Mouse (Mus musculus) activated CD4-positive, CD25-positive, alpha-beta regulatory T cell, adult 4 months (primary cell): ENCODE data around the gene Adgrg5. TPM values are rescaled to one million over a fixed set of nuclear protein-coding genes. Genes with fewer than 3 reads are reported as not detected.
A peak's percentile ranks its signal among the peaks of the same experiment; 100 is the strongest.

ENCODE experiments used
- ATAC-seq: one replicate; pipeline ENCODE4 v1.8.0; 2017
- polyA plus RNA-seq, 2 experiments: library from polyadenylated mRNA; unstranded; fragments of 100-300 nt; shearing (Covaris generic); gene quantifications; one replicate each; pipeline ENCODE4 v1.2.1; 2017

Gene Adgrg5
- polyA plus RNA-seq, 2 experiments from 2014 or later = 1.3 to 1.4 TPM

- no peak for ATAC-seq
Observed at GRCm38 (mm10) chr8:94973786-94974185, 50.3 kb downstream of the Adgrg5 start.

- ATAC-seq = no peak
Observed at GRCm38 (mm10) chr8:94974467-94975165, 51.1 kb downstream of the Adgrg5 start, which contains the start of gene Adgrg1. Gene Adgrg1 (plus strand): TSS chr8:94974751.

GRCm38 (mm10) chr8:94976651-94977417 is 53.3 kb downstream of the Adgrg5 start:
- ATAC-seq = peak; percentile 70

GRCm38 (mm10) chr8:94978131-94978530 is 54.6 kb downstream of the Adgrg5 start:
- ATAC-seq = no peak

GRCm38 (mm10) chr8:94978593-94979319 is 55.3 kb downstream of the Adgrg5 start:
- no peak for ATAC-seq

GRCm38 (mm10) chr8:94980176-94980575 is 56.7 kb downstream of the Adgrg5 start:
- ATAC-seq = no peak

- no peak for ATAC-seq
Observed at GRCm38 (mm10) chr8:94980976-94981375, 57.5 kb downstream of the Adgrg5 start.

- ATAC-seq = no peak
Observed at GRCm38 (mm10) chr8:94981848-94982247, 58.4 kb downstream of the Adgrg5 start.

GRCm38 (mm10) chr8:94983146-94983545 is 59.7 kb downstream of the Adgrg5 start:
- no peak for ATAC-seq

- ATAC-seq = no peak
Observed at GRCm38 (mm10) chr8:94983881-94984516, 60.5 kb downstream of the Adgrg5 start.

GRCm38 (mm10) chr8:94985023-94985422 is 61.5 kb downstream of the Adgrg5 start:
- ATAC-seq = no peak

- no peak for ATAC-seq
Observed at GRCm38 (mm10) chr8:94986676-94987075, 63.2 kb downstream of the Adgrg5 start.

- no peak for ATAC-seq
Observed at GRCm38 (mm10) chr8:94987553-94987952, 64.1 kb downstream of the Adgrg5 start.

GRCm38 (mm10) chr8:94988619-94989018 is 65.1 kb downstream of the Adgrg5 start:
- no peak for ATAC-seq

GRCm38 (mm10) chr8:94989711-94990110 is 66.2 kb downstream of the Adgrg5 start:
- ATAC-seq = no peak

- no peak for ATAC-seq
Observed at GRCm38 (mm10) chr8:94990598-94991453, 67.3 kb downstream of the Adgrg5 start.

GRCm38 (mm10) chr8:94991454-94991994 is 68.0 kb downstream of the Adgrg5 start:
- no peak for ATAC-seq

GRCm38 (mm10) chr8:94992010-94992409 is 68.5 kb downstream of the Adgrg5 start:
- no peak for ATAC-seq

- ATAC-seq = no peak
Observed at GRCm38 (mm10) chr8:94992534-94992933, 69.0 kb downstream of the Adgrg5 start.
